Mouse (Mus musculus): ENCODE data around the gene Apbb1. TPM values are rescaled to one million over a fixed set of nuclear protein-coding genes. Genes with fewer than 3 reads are reported as not detected.

Apbb1 gene
- polyA plus RNA-seq, 1 experiment, result 34.3 TPM

GRCm38 (mm10) chr7:105516669-105517360 is 64.6 kb downstream of the Apbb1 start:
- Histone ChIP-seq H3K4me3 (no peak overlapping the region), H3K27me3 (ENCODE audit: control insufficient read depth, insufficient read depth, insufficient read length) (peaks cover 4% of the 10 kb centered on the region), H3K79me2 (ENCODE audit: control insufficient read depth, insufficient read depth) (no peaks in the 10 kb centered on the region), H3K4me2 (ENCODE audit: low read depth) (no peak overlapping the region), H3ac (ENCODE audit: control insufficient read depth, insufficient read length) (no peak overlapping the region), H3K36me3 (ENCODE audit: control insufficient read depth, insufficient read depth) (no peaks in the 10 kb centered on the region)
- TF ChIP-seq TCF3 (IDR thresholded peaks at IDR 0.05; ENCODE audit: insufficient read length, low read depth) (no peak), MAX (IDR thresholded peaks at IDR 0.05; ENCODE audit: low read depth) (no peak), MYOD1 (IDR thresholded peaks at IDR 0.05; ENCODE audit: control insufficient read depth in 1 of 3, insufficient read length in 2 of 3, low read depth in 2 of 3) (no peak), POLR2A (IDR thresholded peaks at IDR 0.05; ENCODE audit: insufficient read length, low read depth) (no peak), TCF12 (IDR thresholded peaks at IDR 0.05; ENCODE audit: insufficient read depth, poor library complexity, severe bottlenecking) (no peak), CEBPB (IDR thresholded peaks at IDR 0.05; ENCODE audit: insufficient read depth, poor library complexity, severe bottlenecking) (no peak), MYOG (IDR thresholded peaks at IDR 0.05; ENCODE audit: control insufficient read depth in 1 of 3, insufficient read depth in 1 of 3, insufficient read length in 2 of 3, low read depth in 2 of 3) (no peak), USF1 (IDR thresholded peaks at IDR 0.05; ENCODE audit: low read depth) (no peak), POLR2AphosphoS2 (IDR thresholded peaks at IDR 0.05; ENCODE audit: insufficient read length, low read depth) (no peak), E2F4 (IDR thresholded peaks at IDR 0.05; ENCODE audit: insufficient read depth) (no peak), REST (IDR thresholded peaks at IDR 0.05; ENCODE audit: insufficient read depth, insufficient read length) (no peak), SRF (IDR thresholded peaks at IDR 0.05; ENCODE audit: control insufficient read depth, insufficient read length, low read depth) (no peak)

- H3K27me3 ChIP-seq (ENCODE audit: control insufficient read depth, insufficient read depth, insufficient read length), result peaks cover 4% of the 10 kb centered on the region
- H3K36me3 ChIP-seq (ENCODE audit: control insufficient read depth, insufficient read depth), result no peaks in the 10 kb centered on the region
- no peak overlapping the region for H3K4me3 ChIP-seq
- no peak overlapping the region for H3ac ChIP-seq (ENCODE audit: control insufficient read depth, insufficient read length)
- H3K79me2 ChIP-seq (ENCODE audit: control insufficient read depth, insufficient read depth), result no peaks in the 10 kb centered on the region
- TF ChIP-seq CEBPB (IDR thresholded peaks at IDR 0.05; ENCODE audit: insufficient read depth, poor library complexity, severe bottlenecking) (no peak), MYOG (IDR thresholded peaks at IDR 0.05; ENCODE audit: control insufficient read depth in 1 of 3, insufficient read depth in 1 of 3, insufficient read length in 2 of 3, low read depth in 2 of 3) (no peak), TCF12 (IDR thresholded peaks at IDR 0.05; ENCODE audit: insufficient read depth, poor library complexity, severe bottlenecking) (no peak), SRF (IDR thresholded peaks at IDR 0.05; ENCODE audit: control insufficient read depth, insufficient read length, low read depth) (no peak), TCF3 (IDR thresholded peaks at IDR 0.05; ENCODE audit: insufficient read length, low read depth) (no peak), REST (IDR thresholded peaks at IDR 0.05; ENCODE audit: insufficient read depth, insufficient read length) (no peak)
- H3K4me2 ChIP-seq (ENCODE audit: low read depth), result no peak overlapping the region
Measured at GRCm38 (mm10) chr7:105515178-105515577, 66.3 kb downstream of the Apbb1 start.

GRCm38 (mm10) chr7:105514561-105514960 is 66.9 kb downstream of the Apbb1 start:
- Histone ChIP-seq H3K27me3 (ENCODE audit: control insufficient read depth, insufficient read depth, insufficient read length) (peaks cover 4% of the 10 kb centered on the region), H3K4me3 (no peak overlapping the region)

GRCm38 (mm10) chr7:105513845-105514291 is 67.6 kb downstream of the Apbb1 start:
- no peak overlapping the region for H3ac ChIP-seq (ENCODE audit: control insufficient read depth, insufficient read length)
- no peaks in the 10 kb centered on the region for H3K79me2 ChIP-seq (ENCODE audit: control insufficient read depth, insufficient read depth)
- H3K36me3 ChIP-seq (ENCODE audit: control insufficient read depth, insufficient read depth), result no peaks in the 10 kb centered on the region
- H3K4me2 ChIP-seq (ENCODE audit: low read depth), result no peak overlapping the region
- H3K27me3 ChIP-seq (ENCODE audit: control insufficient read depth, insufficient read depth, insufficient read length), result peaks cover 4% of the 10 kb centered on the region
- H3K4me3 ChIP-seq, result no peak overlapping the region
- no peak for TF ChIP-seq TCF3 (IDR thresholded peaks at IDR 0.05; ENCODE audit: insufficient read length, low read depth)
- no peak for TF ChIP-seq POLR2A (IDR thresholded peaks at IDR 0.05; ENCODE audit: insufficient read length, low read depth)
- no peak for TF ChIP-seq E2F4 (IDR thresholded peaks at IDR 0.05; ENCODE audit: insufficient read depth)
- TF ChIP-seq POLR2AphosphoS2 (IDR thresholded peaks at IDR 0.05; ENCODE audit: insufficient read length, low read depth), result no peak
- no peak for TF ChIP-seq CEBPB (IDR thresholded peaks at IDR 0.05; ENCODE audit: insufficient read depth, poor library complexity, severe bottlenecking)
- no peak for TF ChIP-seq TCF12 (IDR thresholded peaks at IDR 0.05; ENCODE audit: insufficient read depth, poor library complexity, severe bottlenecking)
- no peak for TF ChIP-seq SRF (IDR thresholded peaks at IDR 0.05; ENCODE audit: control insufficient read depth, insufficient read length, low read depth)
- TF ChIP-seq MYOD1 (IDR thresholded peaks at IDR 0.05; ENCODE audit: control insufficient read depth in 1 of 3, insufficient read length in 2 of 3, low read depth in 2 of 3), result no peak
- no peak for TF ChIP-seq MYOG (IDR thresholded peaks at IDR 0.05; ENCODE audit: control insufficient read depth in 1 of 3, insufficient read depth in 1 of 3, insufficient read length in 2 of 3, low read depth in 2 of 3)
- TF ChIP-seq MAX (IDR thresholded peaks at IDR 0.05; ENCODE audit: low read depth), result no peak
- TF ChIP-seq REST (IDR thresholded peaks at IDR 0.05; ENCODE audit: insufficient read depth, insufficient read length), result no peak
- no peak for TF ChIP-seq USF1 (IDR thresholded peaks at IDR 0.05; ENCODE audit: low read depth)

More at GRCm38 (mm10) chr7:105514561-105514960, 66.9 kb downstream of the Apbb1 start:
- Histone ChIP-seq H3K79me2 (ENCODE audit: control insufficient read depth, insufficient read depth) (no peaks in the 10 kb centered on the region), H3K4me2 (ENCODE audit: low read depth) (no peak overlapping the region), H3ac (ENCODE audit: control insufficient read depth, insufficient read length) (no peak overlapping the region), H3K36me3 (ENCODE audit: control insufficient read depth, insufficient read depth) (no peaks in the 10 kb centered on the region)
- no peak for TF ChIP-seq TCF3 (IDR thresholded peaks at IDR 0.05; ENCODE audit: insufficient read length, low read depth)
- no peak for TF ChIP-seq USF1 (IDR thresholded peaks at IDR 0.05; ENCODE audit: low read depth)
- TF ChIP-seq E2F4 (IDR thresholded peaks at IDR 0.05; ENCODE audit: insufficient read depth), result no peak
- no peak for TF ChIP-seq MYOD1 (IDR thresholded peaks at IDR 0.05; ENCODE audit: control insufficient read depth in 1 of 3, insufficient read length in 2 of 3, low read depth in 2 of 3)
- no peak for TF ChIP-seq REST (IDR thresholded peaks at IDR 0.05; ENCODE audit: insufficient read depth, insufficient read length)
- TF ChIP-seq POLR2AphosphoS2 (IDR thresholded peaks at IDR 0.05; ENCODE audit: insufficient read length, low read depth), result no peak
- no peak for TF ChIP-seq SRF (IDR thresholded peaks at IDR 0.05; ENCODE audit: control insufficient read depth, insufficient read length, low read depth)
- TF ChIP-seq CEBPB (IDR thresholded peaks at IDR 0.05; ENCODE audit: insufficient read depth, poor library complexity, severe bottlenecking), result no peak
- TF ChIP-seq MAX (IDR thresholded peaks at IDR 0.05; ENCODE audit: low read depth), result no peak
- no peak for TF ChIP-seq MYOG (IDR thresholded peaks at IDR 0.05; ENCODE audit: control insufficient read depth in 1 of 3, insufficient read depth in 1 of 3, insufficient read length in 2 of 3, low read depth in 2 of 3)
- no peak for TF ChIP-seq POLR2A (IDR thresholded peaks at IDR 0.05; ENCODE audit: insufficient read length, low read depth)
- no peak for TF ChIP-seq TCF12 (IDR thresholded peaks at IDR 0.05; ENCODE audit: insufficient read depth, poor library complexity, severe bottlenecking)

All from myocyte (in vitro differentiated cells).